Mouse (Mus musculus): ENCODE results near the gene Hipk1. TPM values are rescaled to one million over a fixed set of nuclear protein-coding genes. Genes with fewer than 3 reads are reported as not detected.

Hipk1 gene
- 10 to 100 TPM; 27.6 to 33.3 TPM for polyA plus RNA-seq (2017; shearing (Covaris generic))

GRCm38 (mm10) chr3:103791230-103792110 lies at the start of gene Hipk1:
Gene Hipk1, minus strand, starts transcription at chr3:103791563.

DNA sequence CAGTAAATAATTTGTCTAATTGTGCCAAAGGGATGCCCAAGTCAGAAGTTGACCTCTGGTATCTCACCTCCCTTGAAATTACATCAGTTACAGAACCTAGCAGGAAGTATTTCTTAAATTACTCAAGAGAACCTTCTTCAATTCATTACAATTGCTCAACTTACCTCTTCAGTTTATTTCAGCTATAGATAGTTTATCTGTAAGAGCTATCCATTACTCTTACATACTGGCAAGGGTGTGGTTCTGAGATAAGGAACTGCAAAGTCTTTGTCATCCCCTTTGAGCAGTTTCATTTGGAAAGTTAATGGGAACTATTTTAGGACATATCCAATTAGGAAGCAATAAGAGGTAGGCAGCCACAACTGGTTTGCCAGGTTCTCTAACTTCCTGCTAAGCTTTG lies 41.1 kb upstream of the Hipk1 start, which contains the start of gene Bcl2l15:
Gene Bcl2l15, plus strand, starts transcription at position 176 of the 400 bp plus-strand sequence.

GRCm38 (mm10) chr3:103808891-103809798 lies 17.8 kb upstream of the Hipk1 start, which contains the start of the genes Dclre1b, Ap4b1 and Gm43064:
Gene Dclre1b, minus strand, starts transcription at chr3:103809444.
Gene Ap4b1, plus strand, starts transcription at chr3:103809520.
Gene Gm43064, plus strand, starts transcription at chr3:103809573.

GRCm38 (mm10) chr3:103739329-103739728 lies 52.0 kb downstream of the Hipk1 start, which contains the start of gene Gm10964:
Gene Gm10964, plus strand, starts transcription at chr3:103739366.

GRCm38 (mm10) chr3:103737778-103738571 lies 53.4 kb downstream of the Hipk1 start, which contains the start of gene Olfml3:
Gene Olfml3, minus strand, starts transcription at chr3:103738001.

Other genes starting within 250 kb of the Hipk1 start
- gene Syt6, start 216.3 kb downstream of the Hipk1 start, polyA plus RNA-seq (2017; shearing (Covaris generic)) = under 1 TPM in 1 of 2 experiments, not detected in 1; 0.15 TPM
- gene Atg4a-ps, start 145.5 kb downstream of the Hipk1 start, polyA plus RNA-seq (2017; shearing (Covaris generic)) = 1 to 10 TPM; 2.9 to 5.1 TPM
- gene Olfml3, start 53.6 kb downstream of the Hipk1 start, polyA plus RNA-seq (2017; shearing (Covaris generic)) = 1 to 10 TPM in 1 of 2 experiments, under 1 TPM in 1; 0.20 to 3.6 TPM
- gene Gm10964, start 52.2 kb downstream of the Hipk1 start, polyA plus RNA-seq (2017; shearing (Covaris generic)) = not detected
- gene Dclre1b, start 17.9 kb upstream of the Hipk1 start, polyA plus RNA-seq (2017; shearing (Covaris generic)) = 10 to 100 TPM; 19.3 to 22.7 TPM
- 10 to 100 TPM; 28.1 to 35.8 TPM for gene Ap4b1, start 18.0 kb upstream of the Hipk1 start, polyA plus RNA-seq (2017; shearing (Covaris generic))
- gene Gm43064, start 18.0 kb upstream of the Hipk1 start, polyA plus RNA-seq (2017; shearing (Covaris generic)) = not detected
- 1 to 10 TPM; 1.6 to 3.9 TPM for gene Bcl2l15, start 41.0 kb upstream of the Hipk1 start, polyA plus RNA-seq (2017; shearing (Covaris generic))
- gene Ptpn22, start 68.2 kb upstream of the Hipk1 start, polyA plus RNA-seq (2017; shearing (Covaris generic)) = 100 to 1,000 TPM; 299 to 322 TPM
- gene Rsbn1, start 122.6 kb upstream of the Hipk1 start, polyA plus RNA-seq (2017; shearing (Covaris generic)) = 10 to 100 TPM; 26.1 to 28.1 TPM
- gene Phtf1, start 176.5 kb upstream of the Hipk1 start, polyA plus RNA-seq (2017; shearing (Covaris generic)) = 10 to 100 TPM; 57.8 to 66.9 TPM

Measured in inflammation-experienced regulatory T-cells (primary cell).